Mouse (Mus musculus) liver, embryonic 11.5 days (tissue): ENCODE results near the gene Olfr510. TPM values are rescaled to one million over a fixed set of nuclear protein-coding genes. Genes with fewer than 3 reads are reported as not detected.

ENCODE experiments used
- polyA plus RNA-seq: library from polyadenylated mRNA; unstranded; fragments of >200 nt; fragmentation: Nextera tagmentation; extraction: Ambion mirVana; gene quantifications from 2 replicates; pipeline ENCODE4 v1.2.1, GENCODE M21; 2014

The Olfr510 gene
- polyA plus RNA-seq, 1 experiment from 2014 or later, result not detected

Other genes with a start within 250 kb of the Olfr510 start
- gene Olfr497, start 246.0 kb upstream of the Olfr510 start, polyA plus RNA-seq, result not detected in 2 replicates
- gene Olfr498, start 201.1 kb upstream of the Olfr510 start, polyA plus RNA-seq, result not detected in 2 replicates
- not detected in 2 replicates for gene Olfr502, start 141.4 kb upstream of the Olfr510 start, polyA plus RNA-seq
- gene Olfr503, start 121.9 kb upstream of the Olfr510 start, polyA plus RNA-seq, result not detected in 2 replicates
- gene Olfr504, start 100.6 kb upstream of the Olfr510 start, polyA plus RNA-seq, result not detected in 2 replicates
- not detected in 2 replicates for gene Olfr506, start 55.6 kb upstream of the Olfr510 start, polyA plus RNA-seq
- gene Olfr507, start 44.6 kb upstream of the Olfr510 start, polyA plus RNA-seq, result not detected in 2 replicates
- not detected in 2 replicates for gene Olfr508, start 36.4 kb upstream of the Olfr510 start, polyA plus RNA-seq
- gene Olfr509, start 14.5 kb upstream of the Olfr510 start, polyA plus RNA-seq, result not detected in 2 replicates
- not detected in 2 replicates for gene Olfr512, start 46.9 kb downstream of the Olfr510 start, polyA plus RNA-seq
- not detected in 2 replicates for gene Olfr513, start 84.6 kb downstream of the Olfr510 start, polyA plus RNA-seq
- not detected in 2 replicates for gene Olfr514, start 159.6 kb downstream of the Olfr510 start, polyA plus RNA-seq
- not detected in 2 replicates for gene Olfr516, start 184.1 kb downstream of the Olfr510 start, polyA plus RNA-seq
- not detected in 2 replicates for gene Olfr517, start 206.0 kb downstream of the Olfr510 start, polyA plus RNA-seq
- gene Olfr518, start 218.6 kb downstream of the Olfr510 start, polyA plus RNA-seq, result not detected in 2 replicates
- gene Olfr519, start 228.0 kb downstream of the Olfr510 start, polyA plus RNA-seq, result not detected in 2 replicates